Comparison of ENCODE assay signal across 8 mouse cellular contexts in genomic region chr17:53569829-53570228, GRCm38 (mm10). TPM values are rescaled to one million over a fixed set of nuclear protein-coding genes. Genes with fewer than 3 reads are reported as not detected.
A peak's percentile ranks its signal among the peaks of the same experiment; 100 is the strongest.
DNase-seq lines count a peak whose midpoint lies in the region; ATAC-seq and TF ChIP-seq lines count a peak whose summit lies in the region.

No protein-coding gene starts in this region.

- peak overlapping the region in 1 of 2 experiments; percentile 27; a peak in 1 of 4 replicates for H3K4me3 ChIP-seq in ES-E14 (ENCODE audit: insufficient read depth in 1 of 2, low read depth in 1 of 2, low read length in 2 of 2, poor library complexity in 1 of 2, severe bottlenecking in 1 of 2)

- peak overlapping the region; percentile 26; the same call in 1 of the 2 replicates for H3K9ac ChIP-seq in ES-E14 (ENCODE audit: insufficient read depth, low read depth, low read length, poor library complexity, severe bottlenecking)

- no peak for DNase-seq in ES-E14 (ENCODE audit: low read depth, low spot score)
- peak; percentile 88 for DNase-seq in adrenal gland, postnatal 10 days
- peak; percentile 86 to 89 for DNase-seq in heart, postnatal 10 days
- peak; percentile 77 to 85 for DNase-seq in kidney, postnatal 4 days
- peak; percentile 93 for DNase-seq in lung, postnatal 36 days
- DNase-seq in spleen, adult 12 weeks (ENCODE audit: low spot score) = peak; percentile 68
- DNase-seq in embryo, embryonic 9.5 days (ENCODE audit: extremely low spot score) = no peak

- peak overlapping the region; percentile 89 for H3K27ac ChIP-seq in ES-E14 (ENCODE audit: insufficient read depth, low read depth, low read length, poor library complexity, severe bottlenecking)

- ATAC-seq in erythroblast, adult 5-6 weeks (replicated peaks; ENCODE audit: low FRiP score, poor library complexity, severe bottlenecking) = peak; percentile 55

- H3K9me3 ChIP-seq in ES-E14 (ENCODE audit: control insufficient read depth, insufficient read depth, low read depth, low read length) = no peaks in the 10 kb centered on the region

- intact Hi-C loops in heart, postnatal 10 days (cut with DNase I) = loop anchor here (2.0 to 10.0 kb wide), 3 partner anchors 15 to 85 kb away; no protein-coding TSS in a partner anchor

- H3K4me1 ChIP-seq in ES-E14 (ENCODE audit: control insufficient read depth in 2 of 2, insufficient read depth in 2 of 2, low read length in 2 of 2, poor library complexity in 1 of 2) = peaks cover 12 to 31% of the 10 kb centered on the region in 2 experiments

- H3K36me3 ChIP-seq in ES-E14 (ENCODE audit: control insufficient read depth, insufficient read depth, low read length, poor library complexity, severe bottlenecking) = no peaks in the 10 kb centered on the region

- in situ Hi-C loops in ES-E14 (cut with MboI; ENCODE audit: low sequenced_read_pairs in 2 of 2, unreplicated experiment in 2 of 2) = no loop called here

TF ChIP-seq in ES-E14, 5 proteins besides CTCF, POLR2A, EP300 and RAD21:
- TF ChIP-seq ZC3H11A (IDR thresholded peaks at IDR 0.05; ENCODE audit: borderline replicate concordance, low read depth, low read length) = no peak
- TF ChIP-seq CHD2 (IDR thresholded peaks at IDR 0.05; ENCODE audit: low read depth, low read length) = no peak
- no peak for TF ChIP-seq MAFK (IDR thresholded peaks at IDR 0.05; ENCODE audit: insufficient read depth, low read depth, low read length)
- TF ChIP-seq HCFC1 (IDR thresholded peaks at IDR 0.05; ENCODE audit: borderline replicate concordance, insufficient read depth, low read length) = no peak
- TF ChIP-seq ZNF384 (IDR thresholded peaks at IDR 0.05; ENCODE audit: low read depth, low read length) = peak; percentile 21; the same call in 1 of the 2 replicates
TF ChIP-seq in ES-E14: peak in this region for 1.

RNA-seq across cellular contexts. Expression of gene Kat2b, which starts 3.2 kb away (rescaled TPM):
- 25.1 and 32.1 TPM in 2 replicates for total RNA-seq in ES-E14 (2012; rRNA removed)
- 10 to 100 TPM; 68.2 to 69.1 TPM for total RNA-seq in adrenal gland, postnatal 10 days (2021)
- 19.0 and 27.9 TPM in 2 replicates for total RNA-seq in erythroblast, adult 5-6 weeks (2015; ENCODE audit: low replicate concordance)
- total RNA-seq in erythroblast, adult 5-6 weeks (2017; ENCODE audit: low replicate concordance) = 30.8 and 42.5 TPM in 2 replicates
- 10 to 100 TPM; 91.6 to 95.9 TPM for total RNA-seq in heart, postnatal 10 days (2021)

RNA-seq across cellular contexts. Expression of gene Pp2d1, which starts 30.6 kb away (rescaled TPM):
- total RNA-seq in ES-E14 (2012; rRNA removed) = 0.31 and 0.48 TPM in 2 replicates
- total RNA-seq in adrenal gland, postnatal 10 days (2021) = not detected
- total RNA-seq in erythroblast, adult 5-6 weeks (2015; ENCODE audit: low replicate concordance) = not detected in 2 replicates
- total RNA-seq in erythroblast, adult 5-6 weeks (2017; ENCODE audit: low replicate concordance) = 0.28 TPM in 1 of 2 replicates, not detected in the other
- not detected for total RNA-seq in heart, postnatal 10 days (2021)

Comparison
In these comparisons a context has a peak if more than half of its experiments do, and no peak if none do; other contexts are left out.
1. DNase-seq: peak in adrenal gland, postnatal 10 days (single experiment), heart, postnatal 10 days (2 of 2), kidney, postnatal 4 days (2 of 2), lung, postnatal 36 days (single experiment) and spleen, adult 12 weeks (single experiment); none in ES-E14 (single experiment) and embryo, embryonic 9.5 days (single experiment).